Mouse (Mus musculus): ENCODE results near the gene 1190007I07Rik.
A peak's percentile ranks its signal among the peaks of the same experiment; 100 is the strongest.
"Not testable (repeated sequence)": the region's sequence is repeated elsewhere in the genome, so short reads cannot be mapped to it uniquely, and the experiment has no call there.

Gene 1190007I07Rik

GRCm38 (mm10) chr10:82629111-82629585 is 6.1 kb upstream of the 1190007I07Rik start:
- peak; percentile 30 for DNase-seq

- DNase-seq: not testable (repeated sequence)
These were observed 515 bp upstream of the 1190007I07Rik start for GRCm38 (mm10) chr10:82623553-82623932.

- no peak for DNase-seq
These were observed 793 bp downstream of the 1190007I07Rik start for GRCm38 (mm10) chr10:82622235-82622634.

GRCm38 (mm10) chr10:82594421-82594820 is 28.6 kb downstream of the 1190007I07Rik start:
- DNase-seq: not testable (repeated sequence)

- not testable (repeated sequence) for DNase-seq
These were observed 33.4 kb downstream of the 1190007I07Rik start for GRCm38 (mm10) chr10:82589673-82590072.

GRCm38 (mm10) chr10:82571091-82571490 is 51.9 kb downstream of the 1190007I07Rik start:
- DNase-seq: not testable (repeated sequence)

All from kidney, postnatal 10 days (tissue).